Mouse (Mus musculus) cortical plate, adult 2 months (tissue): Measurements from ENCODE around the gene Rxfp3.

Experiments
- CTCF ChIP-seq: fragments of 200-500 bp; IDR thresholded peaks from 2 replicates; pipeline ENCODE4 v1.5.1; 2011; ENCODE audit warnings: mild to moderate bottlenecking, control low read depth, low read length; ENCODE audit not compliant: insufficient read depth; ENCODE audit errors: extremely low read depth
- POLR2A ChIP-seq: fragments of 200-500 bp; IDR thresholded peaks from 2 replicates; pipeline ENCODE4 v1.6.1; 2011; ENCODE audit warnings: mild to moderate bottlenecking, low read length, control low read depth; ENCODE audit not compliant: insufficient read depth; ENCODE audit errors: extremely low read depth

DNA sequence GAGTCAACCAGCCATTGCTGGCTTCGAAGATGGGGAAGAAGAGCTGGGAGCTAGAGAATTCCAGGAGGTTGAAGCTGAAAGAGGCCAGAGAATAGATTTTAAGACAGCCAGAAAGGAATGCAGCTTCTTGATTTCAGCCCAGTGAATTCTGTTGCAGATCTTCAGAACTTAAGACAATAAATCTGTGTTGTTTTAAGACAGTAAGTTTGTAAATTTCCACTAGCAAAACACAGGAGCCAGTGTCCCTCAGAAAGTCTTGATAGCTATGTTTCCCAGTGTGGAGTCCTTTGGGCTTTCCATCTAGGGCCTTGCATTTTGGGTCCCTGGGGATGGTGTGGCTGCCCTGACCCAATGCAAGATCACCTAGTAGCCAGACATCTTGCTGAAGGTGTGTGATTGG is 25.1 kb upstream of the Rxfp3 start:
- TF ChIP-seq POLR2A: no peak
- TF ChIP-seq CTCF: no peak
